Mouse (Mus musculus) T-cell, adult 2 months (primary cell): ENCODE data around the gene 2310022A10Rik.
"Not testable (repeated sequence)": the region's sequence is repeated elsewhere in the genome, so short reads cannot be mapped to it uniquely, and the experiment has no call there.

ENCODE experiments used
- DNase-seq: peaks from one replicate; pipeline ENCODE4 v3.0.0; 2022; ENCODE audit warnings: low spot score

2310022A10Rik gene

DNA sequence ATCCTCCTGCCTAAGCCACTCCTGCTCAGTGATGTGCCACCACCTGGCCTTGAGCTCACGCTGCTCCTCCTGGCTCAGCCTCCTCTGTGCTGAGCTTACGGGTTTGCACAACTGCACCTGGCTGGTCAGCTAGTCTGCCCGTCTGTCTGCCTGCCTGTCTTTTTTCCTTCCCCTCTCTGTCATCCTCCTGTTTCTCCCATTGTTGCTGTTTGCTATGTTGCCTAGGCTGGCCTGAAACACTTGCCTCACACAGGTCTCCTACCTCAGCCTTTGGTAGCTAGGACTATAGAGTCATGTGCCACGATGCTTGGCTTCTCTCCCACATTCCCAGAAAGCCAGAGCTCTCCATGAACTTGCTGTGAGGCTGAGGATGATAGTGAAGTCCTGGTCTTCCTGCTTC is 59.9 kb downstream of the 2310022A10Rik start:
- no peak for DNase-seq

DNA sequence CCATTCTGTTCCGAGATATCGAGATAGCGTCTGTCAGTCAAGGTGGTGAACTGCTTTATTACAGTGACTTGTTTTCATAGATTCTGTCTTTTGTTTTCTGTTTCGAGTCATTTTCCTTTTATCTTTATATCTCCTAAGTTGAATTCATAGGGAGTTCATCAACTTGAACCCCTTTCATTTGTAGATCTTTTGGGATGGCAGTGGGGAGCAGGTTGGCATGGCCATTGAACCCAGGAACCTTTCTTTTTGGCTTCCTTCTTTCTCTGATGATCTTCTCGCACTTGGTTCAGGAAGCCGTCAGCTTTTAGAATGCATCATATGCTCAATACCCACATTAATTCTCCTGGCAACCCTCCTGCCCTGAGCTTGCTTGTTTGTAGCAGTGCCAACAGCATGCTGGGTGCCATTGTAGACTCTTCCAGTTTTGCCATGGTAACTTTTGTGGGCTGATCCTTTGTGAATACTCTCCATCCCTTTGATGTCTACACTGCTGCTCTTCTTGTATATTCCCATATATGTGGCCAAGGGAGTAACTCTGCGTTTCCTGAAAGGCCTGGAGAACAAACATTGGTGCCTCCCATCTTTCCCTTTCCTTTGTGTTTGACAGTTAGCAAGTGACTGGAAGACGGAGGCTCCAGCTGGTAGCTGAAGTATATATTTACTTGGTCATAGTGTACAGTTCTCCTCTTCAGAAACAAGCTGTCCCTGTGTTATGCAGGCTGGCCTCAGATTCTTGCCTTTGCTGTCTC is 60.9 kb downstream of the 2310022A10Rik start:
- no peak for DNase-seq

DNA sequence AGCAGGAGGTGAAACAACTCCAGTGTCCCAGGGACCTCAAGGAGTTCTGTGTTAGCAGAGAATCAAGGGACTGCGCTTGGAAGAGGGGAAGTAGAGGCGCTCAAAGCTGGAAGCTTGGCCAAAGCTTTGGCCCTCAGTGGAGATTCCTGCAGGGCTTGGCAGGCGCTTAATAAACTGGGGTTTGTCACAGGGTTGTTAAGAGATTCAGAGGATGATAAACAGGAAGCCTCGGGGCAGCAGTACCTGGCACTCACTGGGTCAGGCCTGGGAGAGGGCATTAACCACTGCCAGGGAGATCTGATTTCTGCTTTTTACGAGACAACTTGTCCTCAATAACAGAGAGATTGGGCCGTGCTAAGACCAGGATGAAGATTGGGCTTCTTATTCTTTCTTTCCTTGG is 68.0 kb downstream of the 2310022A10Rik start:
- DNase-seq = no peak

- no peak for DNase-seq
Measured at GRCm38 (mm10) chr7:27622234-27622633, 69.2 kb downstream of the 2310022A10Rik start.

- no peak for DNase-seq
Measured at GRCm38 (mm10) chr7:27624967-27625366, 71.9 kb downstream of the 2310022A10Rik start.

- no peak for DNase-seq
Measured at GRCm38 (mm10) chr7:27627707-27628106, 74.7 kb downstream of the 2310022A10Rik start.

- no peak for DNase-seq
Measured at GRCm38 (mm10) chr7:27628190-27628589, 75.2 kb downstream of the 2310022A10Rik start.

DNA sequence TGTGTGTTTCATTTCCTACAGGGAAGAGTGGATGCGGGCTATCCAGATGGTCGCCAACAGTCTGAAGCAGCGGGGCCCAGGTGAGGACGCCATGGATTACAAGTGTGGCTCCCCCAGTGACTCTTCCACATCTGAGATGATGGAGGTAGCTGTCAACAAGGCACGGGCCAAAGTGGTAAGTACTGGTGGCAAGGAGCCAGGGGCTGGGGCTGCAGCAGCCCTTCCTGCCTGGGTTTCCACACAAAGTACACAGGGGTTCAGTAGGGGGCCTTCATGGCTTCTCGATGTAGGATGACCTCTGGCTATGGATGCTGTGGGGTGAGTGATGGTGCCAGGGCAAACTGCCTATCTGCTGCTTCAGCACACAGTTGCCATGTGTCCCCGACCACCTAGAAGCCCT is 75.8 kb downstream of the 2310022A10Rik start:
- DNase-seq = not testable (repeated sequence)

DNA sequence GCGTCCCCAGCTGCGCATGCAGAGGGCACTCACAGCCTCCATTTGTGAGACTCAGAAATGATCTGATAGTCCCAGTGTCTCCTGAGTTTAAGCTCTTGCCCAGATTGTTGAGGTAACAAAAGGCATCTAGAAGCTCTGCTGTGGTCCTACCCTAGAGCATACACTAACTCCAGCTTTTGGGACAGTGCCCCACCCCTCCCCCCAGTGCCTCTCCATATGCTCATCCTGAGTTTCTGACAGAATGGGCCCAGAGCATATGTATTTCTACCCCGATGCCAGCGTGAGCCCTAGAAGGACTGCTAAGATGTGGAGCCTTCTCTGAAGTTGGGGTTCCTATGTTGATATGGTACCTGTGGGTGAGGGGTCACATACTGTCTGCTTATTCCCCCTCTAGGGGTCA is 78.4 kb downstream of the 2310022A10Rik start:
- DNase-seq = no peak
